Mouse (Mus musculus) MEL (cell line): ENCODE data around the gene Slc4a3.

Source experiments
- CTCF ChIP-seq, 3 experiments: IDR thresholded peaks in 2 of 3; conservative IDR thresholded peaks in 1 of 3; 2 replicates each; pipeline ENCODE4 v1.5.1; 2011 to 2012; ENCODE audit warnings: low read length in 3 of 3, low read depth in 2 of 3, mild to moderate bottlenecking in 2 of 3, improper control_type of control experiment in 1 of 3, inconsistent platforms in 1 of 3, mixed read lengths in 1 of 3, moderate library complexity in 1 of 3; ENCODE audit not compliant: control insufficient read depth in 1 of 3, insufficient read depth in 1 of 3, poor library complexity in 1 of 3, severe bottlenecking in 1 of 3
- HCFC1 ChIP-seq: IDR thresholded peaks from 2 replicates; pipeline ENCODE4 v1.6.1; 2012; ENCODE audit warnings: low read depth, mild to moderate bottlenecking, inconsistent platforms, low read length, improper control_type of control experiment, moderate library complexity
- POLR2A ChIP-seq, 2 experiments: IDR thresholded peaks; 2 replicates each; pipeline ENCODE4 v1.6.1; 2011 to 2012; ENCODE audit warnings: low read length in 2 of 2, mild to moderate bottlenecking in 2 of 2, control low read depth in 1 of 2, improper control_type of control experiment in 1 of 2, low read depth in 1 of 2, moderate library complexity in 1 of 2; ENCODE audit not compliant: control insufficient read depth in 1 of 2, insufficient read depth in 1 of 2, poor library complexity in 1 of 2
- ZKSCAN1 ChIP-seq: IDR thresholded peaks from 2 replicates; pipeline ENCODE4 v1.6.1; 2012; ENCODE audit warnings: low read depth, mild to moderate bottlenecking, inconsistent platforms, low read length, improper control_type of control experiment, moderate library complexity

GRCm38 (mm10) chr1:75603584-75603983 is 57.5 kb downstream of the Slc4a3 start:
- TF ChIP-seq HCFC1: no peak
- no peak for TF ChIP-seq CTCF (IDR thresholded peaks at IDR 0.05 in 2 of 3, conservative IDR thresholded peaks at IDR 0.05 in 1 of 3; ENCODE audit: control insufficient read depth in 1 of 3, insufficient read depth in 1 of 3, low read depth in 2 of 3, low read length in 3 of 3, poor library complexity in 1 of 3, severe bottlenecking in 1 of 3)
- no peak for TF ChIP-seq POLR2A (IDR thresholded peaks at IDR 0.05; ENCODE audit: control insufficient read depth in 1 of 2, insufficient read depth in 1 of 2, low read depth in 1 of 2, low read length in 2 of 2, poor library complexity in 1 of 2)
- no peak for TF ChIP-seq ZKSCAN1
